Mouse (Mus musculus): ENCODE data around the gene Arl5c.

- TF ChIP-seq GATA1 (IDR thresholded peaks at IDR 0.05; ENCODE audit: borderline replicate concordance, low read length), result no peak
- no peak for TF ChIP-seq FLI1 (IDR thresholded peaks at IDR 0.05; ENCODE audit: low read length)
These were observed 24.7 kb downstream of the Arl5c start for GRCm38 (mm10) chr11:97971232-97971631.
